Mouse (Mus musculus): Measurements from ENCODE around the gene Gm49342. TPM values are rescaled to one million over a fixed set of nuclear protein-coding genes. Genes with fewer than 3 reads are reported as not detected.
"Not testable (repeated sequence)": the region's sequence is repeated elsewhere in the genome, so short reads cannot be mapped to it uniquely, and the experiment has no call there.

The Gm49342 gene
- polyA plus RNA-seq, 2 experiments: 42.1 TPM; not detected in 1

DNA sequence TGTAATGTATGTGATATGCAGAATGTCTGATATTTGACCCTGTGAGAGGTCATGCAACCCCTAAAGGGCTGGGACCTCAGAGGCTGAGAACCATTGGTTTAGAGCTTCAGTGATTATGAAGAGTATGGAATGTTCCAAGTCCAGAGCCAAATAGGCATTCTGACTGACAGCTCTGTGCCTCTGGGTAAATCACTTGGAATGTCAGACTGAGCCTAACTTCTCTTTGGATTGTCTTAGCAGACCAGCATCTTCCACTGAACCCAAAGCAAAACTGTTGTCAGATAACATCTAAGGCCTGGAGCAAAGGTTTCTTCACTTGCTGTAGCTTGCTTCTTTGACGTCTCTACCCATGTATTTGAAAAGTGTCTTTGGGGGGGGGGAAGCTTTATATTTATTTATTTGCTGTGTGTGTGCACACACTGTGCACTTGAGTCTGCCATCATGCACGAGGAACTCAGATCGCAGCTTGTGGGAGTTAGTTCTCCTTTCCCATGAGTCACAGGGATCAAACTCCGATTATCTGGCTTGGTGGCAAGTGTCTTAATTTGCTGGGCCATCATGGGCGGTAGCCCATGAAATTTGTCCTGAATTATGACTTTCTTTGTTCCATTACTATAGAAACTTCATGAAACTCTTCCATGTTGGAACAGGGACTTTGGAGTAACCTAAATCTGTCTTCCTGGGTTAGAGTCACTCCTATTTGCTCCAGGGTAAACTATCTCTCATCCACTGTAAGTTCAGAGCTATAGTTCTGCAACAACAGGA lies 24.1 kb downstream of the Gm49342 start:
- ATAC-seq (ENCODE audit: low FRiP score, low read depth) (no peak), DNase-seq (ENCODE audit: low spot score) (no peak)
- Histone ChIP-seq H3K27ac (replicated peaks; ENCODE audit: low read depth, low read length) (no peak overlapping the region), H3K4me1 (ENCODE audit: control insufficient read depth, insufficient read depth, low read length) (no peaks in the 10 kb centered on the region), H3K9ac (ENCODE audit: low read depth, low read length, severe bottlenecking) (no peak overlapping the region), H3K36me3 (ENCODE audit: control insufficient read depth, insufficient read depth, low read length) (no peaks in the 10 kb centered on the region), H3K9me3 (ENCODE audit: control insufficient read depth, low read length) (no peaks in the 10 kb centered on the region), H3K4me3 (replicated peaks; ENCODE audit: low read length) (no peak overlapping the region), H3K27me3 (ENCODE audit: control insufficient read depth, insufficient read depth, low read length) (no peaks in the 10 kb centered on the region), H3K4me2 (replicated peaks; ENCODE audit: low read depth, low read length, severe bottlenecking) (no peak overlapping the region)
- WGBS: 81% methylated on average over 5 of the region's 5 CpGs
- TF ChIP-seq POLR2A (IDR thresholded peaks at IDR 0.05; ENCODE audit: borderline replicate concordance, extremely low read depth, insufficient read depth, insufficient read length): no peak

DNA sequence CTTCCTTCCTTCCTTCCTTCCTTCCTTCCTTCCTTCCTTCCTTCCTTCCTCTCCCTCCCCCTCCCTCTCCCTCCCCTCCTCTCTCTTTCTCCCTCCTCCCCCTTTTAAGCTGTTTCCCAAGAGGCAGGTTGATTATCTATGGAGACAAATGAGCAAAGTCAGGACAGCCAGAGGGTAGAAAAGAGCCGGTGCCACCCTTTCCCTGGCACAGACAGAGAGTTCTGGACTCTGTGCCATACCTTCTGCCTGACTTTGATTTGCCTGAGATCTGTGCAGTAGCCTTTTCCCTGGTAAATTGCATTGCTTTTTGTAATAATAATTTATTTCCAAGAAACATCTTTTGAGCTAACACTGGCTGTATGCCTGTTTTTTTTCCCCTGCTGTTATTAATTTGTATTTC lies 24.7 kb downstream of the Gm49342 start:
- TF ChIP-seq POLR2A (IDR thresholded peaks at IDR 0.05; ENCODE audit: borderline replicate concordance, extremely low read depth, insufficient read depth, insufficient read length): no peak
- WGBS: 27% methylated on average over 1 of the region's 1 CpGs
- H3K9ac ChIP-seq (ENCODE audit: low read depth, low read length, severe bottlenecking): no peak overlapping the region

DNA sequence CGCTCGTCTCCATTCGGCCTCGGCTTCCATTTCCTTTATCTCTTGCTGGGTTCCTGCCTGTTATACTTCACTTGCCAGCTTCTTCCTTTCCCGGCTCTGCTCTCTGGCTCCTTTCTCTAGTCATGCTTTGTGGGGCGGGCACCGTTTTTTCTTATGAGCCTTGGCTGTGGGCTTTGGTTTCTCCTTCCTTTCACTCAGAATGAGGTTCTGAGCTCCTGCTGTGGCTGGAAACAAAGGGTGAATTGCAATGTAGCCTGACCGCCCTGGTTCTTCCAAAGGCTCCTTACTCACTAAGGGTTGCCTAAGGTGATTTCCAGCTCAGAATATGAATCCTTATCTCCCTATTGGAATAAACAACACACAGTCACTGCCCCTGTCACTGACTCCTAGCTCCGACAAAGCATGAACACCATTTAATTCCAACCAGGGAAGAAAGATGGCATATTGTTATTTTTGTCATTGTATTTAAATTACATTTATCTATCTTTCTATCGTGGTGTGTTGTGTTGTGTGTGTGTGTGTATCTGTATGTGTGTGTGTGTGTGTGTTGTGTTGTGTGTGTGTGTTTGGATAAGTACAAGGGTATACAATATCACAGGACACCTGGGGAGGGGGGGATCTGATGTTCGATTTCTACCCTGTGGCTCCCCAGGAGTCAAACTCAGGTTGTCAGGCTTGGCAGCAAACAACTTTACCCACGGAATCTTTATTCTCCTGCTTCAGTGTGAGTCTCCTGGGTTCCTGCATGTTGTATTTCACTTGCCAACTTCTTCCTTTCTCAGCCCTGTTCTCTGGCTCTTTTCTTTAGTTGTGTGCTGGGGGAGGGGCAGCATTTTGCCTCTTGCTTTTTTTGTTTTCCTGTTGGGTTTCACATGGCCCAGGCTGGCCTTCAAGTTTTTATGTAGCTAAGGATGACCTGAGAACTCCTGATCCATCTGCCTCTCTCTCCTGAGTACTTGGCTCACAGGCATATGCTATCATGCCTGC lies 25.5 kb downstream of the Gm49342 start:
- Histone ChIP-seq H3K4me1 (ENCODE audit: control insufficient read depth, insufficient read depth, low read length) (no peaks in the 10 kb centered on the region), H3K9ac (ENCODE audit: low read depth, low read length, severe bottlenecking) (no peak overlapping the region), H3K4me3 (replicated peaks; ENCODE audit: low read length) (no peak overlapping the region), H3K27ac (replicated peaks; ENCODE audit: low read depth, low read length) (no peak overlapping the region), H3K36me3 (ENCODE audit: control insufficient read depth, insufficient read depth, low read length) (no peaks in the 10 kb centered on the region), H3K27me3 (ENCODE audit: control insufficient read depth, insufficient read depth, low read length) (no peaks in the 10 kb centered on the region), H3K9me3 (ENCODE audit: control insufficient read depth, low read length) (no peaks in the 10 kb centered on the region), H3K4me2 (replicated peaks; ENCODE audit: low read depth, low read length, severe bottlenecking) (no peak overlapping the region)
- no peak for ATAC-seq (ENCODE audit: low FRiP score, low read depth)
- no peak for TF ChIP-seq POLR2A (IDR thresholded peaks at IDR 0.05; ENCODE audit: borderline replicate concordance, extremely low read depth, insufficient read depth, insufficient read length)
- no peak for DNase-seq (ENCODE audit: low spot score)
- WGBS: 48% methylated on average over 12 of the region's 12 CpGs

More for the DNA sequence above, 24.7 kb downstream of the Gm49342 start:
- no peaks in the 10 kb centered on the region for H3K27me3 ChIP-seq (ENCODE audit: control insufficient read depth, insufficient read depth, low read length)
- DNase-seq (ENCODE audit: low spot score): no peak
- ATAC-seq (ENCODE audit: low FRiP score, low read depth): no peak
- no peak overlapping the region for H3K4me2 ChIP-seq (replicated peaks; ENCODE audit: low read depth, low read length, severe bottlenecking)
- H3K36me3 ChIP-seq (ENCODE audit: control insufficient read depth, insufficient read depth, low read length): no peaks in the 10 kb centered on the region
- no peak overlapping the region for H3K27ac ChIP-seq (replicated peaks; ENCODE audit: low read depth, low read length)
- H3K4me1 ChIP-seq (ENCODE audit: control insufficient read depth, insufficient read depth, low read length): no peaks in the 10 kb centered on the region
- H3K9me3 ChIP-seq (ENCODE audit: control insufficient read depth, low read length): no peaks in the 10 kb centered on the region
- no peak overlapping the region for H3K4me3 ChIP-seq (replicated peaks; ENCODE audit: low read length)

DNA sequence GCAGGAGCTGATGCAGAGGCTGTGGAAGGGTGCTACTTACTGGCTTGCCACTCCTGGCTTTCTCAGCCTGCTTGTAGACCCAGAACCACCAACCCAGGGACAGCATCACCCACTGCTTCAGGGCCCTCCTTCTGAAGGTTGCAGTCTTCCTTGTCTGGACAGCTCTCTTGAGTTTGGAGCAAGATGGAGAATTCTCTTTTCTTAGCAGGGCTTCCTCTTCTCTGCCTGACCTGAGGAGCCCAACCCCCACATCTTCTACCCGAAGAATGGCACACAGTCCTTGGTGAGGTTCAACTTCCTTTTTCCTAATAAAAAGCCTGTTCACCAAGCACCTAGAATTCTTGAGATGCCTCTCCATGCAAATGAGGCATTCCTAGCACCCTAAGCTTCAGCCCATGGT lies 26.5 kb downstream of the Gm49342 start:
- no peaks in the 10 kb centered on the region for H3K4me1 ChIP-seq (ENCODE audit: control insufficient read depth, insufficient read depth, low read length)
- H3K4me2 ChIP-seq (replicated peaks; ENCODE audit: low read depth, low read length, severe bottlenecking): no peak overlapping the region
- 73% methylated on average over 1 of the region's 1 CpGs for WGBS
- no peaks in the 10 kb centered on the region for H3K36me3 ChIP-seq (ENCODE audit: control insufficient read depth, insufficient read depth, low read length)
- no peak overlapping the region for H3K9ac ChIP-seq (ENCODE audit: low read depth, low read length, severe bottlenecking)
- no peaks in the 10 kb centered on the region for H3K9me3 ChIP-seq (ENCODE audit: control insufficient read depth, low read length)
- H3K27ac ChIP-seq (replicated peaks; ENCODE audit: low read depth, low read length): no peak overlapping the region
- TF ChIP-seq POLR2A (IDR thresholded peaks at IDR 0.05; ENCODE audit: borderline replicate concordance, extremely low read depth, insufficient read depth, insufficient read length): no peak
- no peak overlapping the region for H3K4me3 ChIP-seq (replicated peaks; ENCODE audit: low read length)
- no peak for ATAC-seq (ENCODE audit: low FRiP score, low read depth)
- no peaks in the 10 kb centered on the region for H3K27me3 ChIP-seq (ENCODE audit: control insufficient read depth, insufficient read depth, low read length)
- no peak for DNase-seq (ENCODE audit: low spot score)

DNA sequence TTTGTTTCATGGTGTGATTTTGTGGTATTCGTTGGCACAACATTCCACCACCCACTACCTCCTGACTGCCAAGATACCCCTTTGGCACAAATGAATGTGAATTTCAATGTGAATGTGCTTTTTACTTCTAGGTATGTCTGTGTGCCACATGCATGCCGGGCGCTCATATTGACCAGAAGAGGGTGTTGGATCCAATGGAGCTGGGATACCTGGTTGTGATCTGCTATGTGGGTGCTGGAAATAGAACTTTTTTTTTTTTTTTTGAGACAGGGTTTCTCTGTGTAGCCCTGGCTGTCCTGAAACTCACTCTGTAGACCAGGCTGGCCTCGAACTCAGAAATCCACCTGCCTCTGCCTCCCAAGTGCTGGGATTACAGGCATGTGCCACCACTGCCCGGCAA lies 28.7 kb downstream of the Gm49342 start:
- H3K4me3 ChIP-seq (replicated peaks; ENCODE audit: low read length); H3K27me3 ChIP-seq (ENCODE audit: control insufficient read depth, insufficient read depth, low read length); H3K36me3 ChIP-seq (ENCODE audit: control insufficient read depth, insufficient read depth, low read length); H3K9me3 ChIP-seq (ENCODE audit: control insufficient read depth, low read length); H3K4me1 ChIP-seq (ENCODE audit: control insufficient read depth, insufficient read depth, low read length); H3K9ac ChIP-seq (ENCODE audit: low read depth, low read length, severe bottlenecking); DNase-seq (ENCODE audit: low spot score); H3K4me2 ChIP-seq (replicated peaks; ENCODE audit: low read depth, low read length, severe bottlenecking); H3K27ac ChIP-seq (replicated peaks; ENCODE audit: low read depth, low read length); ATAC-seq (ENCODE audit: low FRiP score, low read depth): not testable (repeated sequence)
- 91% methylated on average over 5 of the region's 5 CpGs for WGBS

Measured in limb, embryonic 14.5 days (tissue).